Mouse (Mus musculus) retina, postnatal 7 days (tissue): ENCODE measurements around the gene Fzr1.

ENCODE experiments used
- DNase-seq: peaks from one replicate; pipeline ENCODE4 v3.0.0-alpha.2; 2012; ENCODE audit warnings: low read depth, low spot score

The Fzr1 gene

DNA sequence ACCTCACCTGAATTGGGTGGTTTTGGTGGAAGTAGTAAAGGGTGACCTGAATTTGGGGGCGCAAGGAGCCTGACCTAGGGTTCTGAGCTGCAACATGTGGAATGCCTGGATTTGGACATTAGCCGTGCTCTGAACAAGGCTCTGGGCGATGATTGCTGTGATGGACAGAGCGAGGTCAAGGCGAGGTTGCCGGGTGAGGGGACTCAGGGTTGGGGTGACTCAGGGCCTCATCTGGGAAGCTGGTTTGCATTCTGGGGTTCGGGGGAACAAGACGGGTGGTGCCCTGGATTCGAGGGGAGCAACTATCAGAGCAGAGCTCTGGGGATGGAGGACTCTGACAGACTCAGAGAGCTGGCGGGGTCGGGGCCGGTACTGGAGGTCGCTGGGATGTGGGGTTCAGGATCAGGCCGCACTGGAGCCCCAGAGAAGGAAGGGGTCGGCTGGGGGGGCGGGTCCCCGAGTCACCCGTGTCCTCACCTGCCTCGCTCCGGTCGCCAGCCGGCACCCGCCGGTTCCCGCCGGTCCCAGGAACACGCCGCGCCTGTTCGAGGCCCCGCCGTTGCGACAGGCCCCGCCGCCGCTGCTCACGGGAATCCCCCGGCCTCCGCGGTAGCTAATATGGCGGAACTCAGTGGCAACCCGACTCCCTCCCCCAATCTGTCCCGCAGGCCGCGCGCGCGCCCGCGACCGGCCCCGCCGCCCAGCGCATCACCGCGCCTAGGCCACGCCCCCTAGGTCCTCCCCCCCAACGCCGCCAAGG lies at the start of gene Fzr1:
TSS of gene Fzr1 (minus strand) at position 724 of the 760 bp plus-strand sequence.
- no peak for DNase-seq

DNA sequence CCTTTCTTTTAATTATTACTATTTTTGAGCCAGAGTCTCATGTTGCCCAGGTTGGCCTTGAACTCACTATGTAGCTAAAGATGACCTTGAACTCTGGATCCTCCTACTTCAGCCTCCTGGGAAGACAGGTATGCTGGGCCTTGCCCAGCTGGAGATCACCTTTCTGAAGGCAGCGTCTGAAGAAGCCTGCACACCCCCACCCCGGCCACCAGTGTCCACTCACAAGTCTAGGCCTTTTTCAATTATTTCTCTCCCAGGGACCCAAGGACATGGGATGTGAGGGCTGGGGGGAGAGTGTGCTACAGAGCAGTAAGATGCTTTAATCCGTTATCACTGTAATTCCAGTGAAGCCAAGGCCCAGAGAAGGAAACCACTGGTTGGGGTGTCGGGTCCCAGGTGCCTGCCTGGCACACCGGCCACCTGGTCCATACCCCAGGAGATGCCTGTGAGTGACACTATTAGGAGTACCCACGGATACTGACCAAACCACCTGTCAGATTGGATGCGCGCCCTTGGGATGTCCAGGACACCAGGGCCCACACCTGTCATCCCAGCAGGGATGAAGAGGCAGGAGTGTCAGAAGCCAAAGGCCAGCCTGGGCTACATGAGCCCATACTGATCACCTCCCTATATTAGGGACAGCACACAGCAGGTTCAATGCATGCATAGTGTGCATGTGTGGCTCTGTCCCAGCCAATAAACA lies 49.6 kb upstream of the Fzr1 start:
- no peak for DNase-seq

DNA sequence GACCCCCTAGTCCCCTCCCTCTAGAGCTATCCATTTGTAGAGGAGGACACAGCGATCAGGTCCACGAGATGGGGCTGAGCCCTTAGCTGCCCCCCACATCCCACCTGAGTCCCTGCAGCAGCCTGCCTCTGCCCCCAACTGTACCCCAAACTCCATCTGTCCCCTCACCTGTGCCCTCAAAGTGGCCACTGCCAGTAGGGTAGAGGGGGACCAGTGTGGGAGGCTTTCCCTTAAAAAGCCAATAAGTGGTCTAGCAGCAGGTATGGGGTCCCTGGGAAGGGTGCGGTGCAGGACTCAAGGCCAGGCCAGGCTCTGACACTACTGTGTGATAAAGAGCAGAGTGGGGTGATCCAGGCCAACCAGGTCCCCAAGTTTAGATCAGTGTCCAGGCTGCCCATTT lies 49.0 kb upstream of the Fzr1 start:
- no peak for DNase-seq

GRCm38 (mm10) chr10:81426897-81427296 lies 48.6 kb upstream of the Fzr1 start:
- DNase-seq = no peak

DNA sequence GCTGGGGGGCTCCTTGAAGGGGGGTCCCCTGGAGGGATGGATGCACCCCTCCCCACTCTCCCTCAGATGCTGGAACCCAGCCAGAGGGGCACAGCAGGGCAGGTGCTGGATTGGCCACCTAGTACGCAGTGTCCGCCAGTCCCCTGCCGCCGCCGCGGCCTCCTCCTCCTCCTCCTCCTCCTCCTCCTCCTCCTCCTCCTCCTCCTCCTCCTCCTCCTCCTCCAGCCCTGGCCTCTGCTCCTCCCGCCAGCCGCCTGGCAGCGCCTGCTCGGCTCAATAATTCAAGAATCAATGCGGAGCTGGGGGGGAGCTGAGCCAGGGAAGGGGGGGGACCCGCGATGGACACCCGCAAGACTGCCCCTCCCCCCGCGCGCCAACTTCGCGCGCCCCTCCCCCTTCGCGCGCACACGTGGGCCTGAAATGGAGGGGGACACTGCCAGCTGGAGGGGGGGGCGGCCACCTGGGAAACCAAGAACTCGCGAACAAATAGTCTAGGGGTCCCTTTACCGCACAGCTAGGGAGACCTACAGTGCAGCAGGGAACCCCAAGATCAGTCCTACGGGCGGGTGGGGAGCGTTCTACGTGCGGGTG lies 47.9 kb upstream of the Fzr1 start:
- DNase-seq = no peak

GRCm38 (mm10) chr10:81425236-81425850 lies 47.0 kb upstream of the Fzr1 start:
- DNase-seq = no peak

- DNase-seq = no peak
Observed at GRCm38 (mm10) chr10:81424246-81425051, 46.1 kb upstream of the Fzr1 start.

- DNase-seq = no peak
Observed at GRCm38 (mm10) chr10:81423476-81424245, 45.3 kb upstream of the Fzr1 start.

DNA sequence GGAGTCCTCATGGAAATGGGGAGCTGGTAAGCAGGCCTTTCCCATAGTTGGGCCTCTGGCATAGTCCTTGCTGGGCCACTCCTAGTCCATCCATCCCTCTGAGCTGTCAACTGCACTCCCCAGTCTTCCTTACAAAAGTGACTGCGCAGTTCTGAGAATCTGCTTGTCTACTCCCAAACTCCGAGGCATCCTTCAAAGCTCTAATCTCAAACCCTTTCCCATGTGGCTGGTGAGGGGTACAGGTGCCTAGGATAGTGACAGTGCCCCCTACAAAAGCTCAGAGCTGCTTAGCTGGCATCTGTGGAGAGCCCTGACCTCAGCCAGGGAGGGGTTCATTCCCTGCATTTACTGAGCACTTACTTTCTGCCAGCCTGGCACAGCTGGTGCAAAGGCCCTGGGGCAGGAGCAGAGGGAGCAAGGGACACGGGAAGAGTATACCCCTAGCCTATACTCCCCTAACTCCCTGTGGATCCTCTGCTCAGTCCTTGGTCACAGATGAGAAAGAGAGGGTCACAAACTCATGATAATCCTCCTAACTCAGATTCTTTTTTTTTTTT lies 44.4 kb upstream of the Fzr1 start:
- no peak for DNase-seq

DNA sequence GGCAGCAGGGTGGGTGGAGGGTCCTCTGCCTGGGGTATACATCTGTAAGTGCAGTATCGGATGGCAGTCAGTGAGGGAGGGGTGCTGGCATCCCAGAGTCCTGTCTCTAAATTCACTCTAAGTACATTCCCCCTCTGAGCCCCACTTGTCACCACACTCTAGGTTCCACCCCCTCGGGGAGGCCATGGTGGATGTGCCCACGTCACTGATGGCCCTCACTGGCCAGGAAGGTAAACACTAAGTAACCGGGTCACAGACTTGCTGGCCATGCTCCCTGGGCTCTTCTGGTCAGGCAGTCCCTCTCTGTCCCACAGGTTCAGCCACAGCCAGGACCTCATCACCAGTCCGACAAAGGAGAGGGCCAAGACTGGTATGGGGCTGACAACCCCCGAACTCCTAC lies 43.9 kb upstream of the Fzr1 start:
- DNase-seq = no peak

DNA sequence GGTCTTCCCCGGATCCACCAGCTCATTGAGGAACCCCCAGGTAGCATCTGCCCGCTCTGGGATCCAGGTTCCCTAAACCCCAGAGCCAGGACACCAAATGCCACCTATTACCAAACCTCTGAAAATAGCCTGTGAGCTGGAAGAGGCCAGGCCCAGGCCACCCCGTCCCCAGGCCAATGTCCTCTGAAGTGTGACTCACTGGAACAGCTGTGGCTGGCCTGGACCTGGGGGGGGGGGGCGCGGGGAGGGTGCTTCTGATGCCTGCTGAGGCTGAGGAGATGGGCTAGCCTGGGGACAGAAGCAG lies 43.4 kb upstream of the Fzr1 start:
- no peak for DNase-seq

DNA sequence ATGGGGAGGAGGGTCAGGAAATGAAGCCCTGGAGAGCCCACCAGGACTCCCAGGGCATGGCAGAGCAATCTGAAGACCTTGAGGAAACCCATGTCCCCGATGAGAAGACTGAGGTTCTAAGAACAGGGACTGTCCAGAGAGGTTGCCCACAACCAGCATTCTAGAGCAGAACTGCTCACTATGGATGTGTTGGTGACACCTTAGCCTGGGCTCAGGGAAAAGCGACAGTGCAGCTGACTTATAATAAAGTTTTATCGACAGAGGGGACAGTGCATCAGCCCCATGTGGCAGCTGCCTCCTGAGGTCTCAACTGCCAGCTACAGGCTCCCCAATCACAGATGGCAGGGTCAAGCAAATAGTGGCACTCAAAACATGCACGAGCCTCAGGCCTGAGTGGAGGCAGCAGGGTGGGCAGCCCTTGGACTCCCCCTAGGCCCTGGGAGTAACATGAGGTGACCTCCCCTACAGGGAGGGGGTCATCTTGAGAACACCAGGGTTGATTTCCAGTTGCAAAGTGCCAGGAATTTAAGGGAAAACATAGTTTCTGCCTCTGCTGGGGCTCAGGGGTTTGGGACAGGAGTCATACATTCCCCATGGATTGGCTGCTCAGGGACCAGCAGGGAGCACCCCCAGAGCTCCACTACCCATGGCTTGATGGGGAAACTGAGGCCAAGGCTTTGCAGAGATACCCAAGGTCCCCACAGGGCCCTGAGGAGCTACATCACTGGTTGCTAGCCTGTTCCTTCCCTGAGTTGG lies 42.9 kb upstream of the Fzr1 start:
- DNase-seq = no peak

DNA sequence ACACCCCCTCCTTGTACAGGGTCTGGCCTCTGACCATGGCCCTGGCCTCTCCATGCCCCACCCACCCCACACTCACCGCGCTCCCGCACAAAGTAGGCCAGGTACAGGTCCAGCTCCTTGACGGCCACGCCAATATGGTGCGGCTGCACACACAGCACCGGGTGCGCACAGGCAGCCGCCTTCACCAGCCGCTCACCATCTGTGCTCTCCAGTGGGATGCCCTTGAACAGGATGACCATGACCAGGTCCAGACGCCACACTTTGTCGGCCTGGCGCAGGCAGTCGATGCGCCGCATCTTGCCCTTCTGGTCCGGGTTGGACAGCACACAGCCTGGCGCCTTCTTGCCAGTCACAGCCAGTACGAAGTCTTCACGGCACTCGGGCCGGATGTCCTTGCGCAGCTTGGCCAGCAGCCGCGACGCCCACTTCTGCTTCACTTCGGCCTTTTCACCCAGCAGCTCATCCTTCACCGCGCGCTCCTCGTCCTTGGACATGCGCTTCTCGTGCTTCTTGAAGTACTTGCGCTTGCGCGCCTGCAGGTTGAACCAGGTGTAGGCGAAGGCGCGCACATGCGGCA lies 42.0 kb upstream of the Fzr1 start:
- no peak for DNase-seq

- DNase-seq = no peak
Observed at GRCm38 (mm10) chr10:81419111-81419928, 41.0 kb upstream of the Fzr1 start.

- no peak for DNase-seq
Observed at GRCm38 (mm10) chr10:81418216-81419070, 40.1 kb upstream of the Fzr1 start.

DNA sequence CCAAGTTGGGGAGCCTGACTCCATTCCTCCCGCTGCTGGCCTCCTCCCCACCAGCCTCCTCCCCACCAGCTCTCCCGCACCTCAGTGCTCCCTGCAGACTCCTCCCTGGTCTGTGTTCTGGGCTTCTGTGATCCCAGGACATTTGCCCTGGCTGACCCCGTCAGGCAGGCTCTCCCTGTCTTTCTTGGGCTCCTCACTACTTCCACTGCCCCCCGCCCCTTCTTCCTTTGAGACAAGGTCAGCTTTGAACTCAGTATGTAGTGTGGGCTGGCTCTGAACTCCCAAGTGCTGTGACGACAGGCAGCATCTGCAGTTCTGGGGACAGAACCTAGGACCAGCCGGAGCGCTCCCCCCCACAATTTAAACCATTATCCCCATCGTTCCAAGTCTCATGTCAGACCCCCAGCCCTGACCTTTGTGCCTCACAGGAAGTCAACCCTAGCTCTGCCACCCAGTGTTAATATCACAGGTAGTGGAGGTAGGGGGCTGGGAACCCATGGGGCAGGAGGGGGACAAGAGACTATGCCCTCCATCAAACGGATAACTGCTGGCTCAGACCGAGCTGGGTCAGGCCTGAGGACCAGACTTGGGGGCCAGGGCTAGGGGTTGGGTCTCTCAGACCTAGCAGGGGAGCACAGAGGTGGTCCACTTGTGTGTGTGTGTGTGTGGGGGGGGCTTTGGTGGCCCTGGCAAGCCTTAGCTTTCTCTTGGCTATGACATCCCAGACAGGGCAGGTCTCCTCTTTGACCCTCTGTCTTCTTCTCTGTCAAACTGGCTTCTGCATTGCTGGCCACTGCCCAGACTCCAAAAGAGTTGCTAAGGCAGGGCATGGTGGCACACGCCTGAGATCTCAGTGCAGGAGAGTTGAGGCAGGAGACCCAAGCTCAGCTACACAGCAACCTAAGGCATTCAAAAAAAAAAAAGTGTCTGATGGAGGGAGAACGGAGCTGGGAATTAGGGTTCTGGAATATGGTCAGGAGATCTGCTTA lies 39.2 kb upstream of the Fzr1 start:
- DNase-seq = no peak
